Mouse (Mus musculus) intestine, postnatal 0 days (tissue): Measurements from ENCODE around the gene Cdkl2. TPM values are rescaled to one million over a fixed set of nuclear protein-coding genes. Genes with fewer than 3 reads are reported as not detected.

ENCODE experiments used
- ATAC-seq: fragments of 200-750 bp; cut with Nextera tagmentation; 2 replicates; pipeline ENCODE4 v1.8.0; 2017; ENCODE audit warnings: mild to moderate bottlenecking, moderate TSS enrichment, moderate library complexity
- H3K27ac ChIP-seq: fragments of 300-500 bp; sonication (generic); 2 replicates; pipeline ENCODE4 v1.5.1; 2014; ENCODE audit warnings: mild to moderate bottlenecking, low read depth, low read length, moderate library complexity
- H3K27me3 ChIP-seq: fragments of 300-500 bp; sonication (generic); replicated peaks from 2 replicates; pipeline ENCODE4 v1.6.1; 2014; ENCODE audit warnings: low read length, mixed read lengths; ENCODE audit not compliant: control insufficient read depth, insufficient read depth
- H3K36me3 ChIP-seq: fragments of 300-500 bp; sonication (generic); 2 replicates; pipeline ENCODE4 v1.6.1; 2014; ENCODE audit warnings: mild to moderate bottlenecking, moderate library complexity; ENCODE audit not compliant: control insufficient read depth, insufficient read depth
- H3K4me1 ChIP-seq: fragments of 300-500 bp; sonication (generic); replicated peaks from 2 replicates; pipeline ENCODE4 v1.6.1; 2014; ENCODE audit warnings: antibody characterized with exemption, low read length, mixed read lengths; ENCODE audit not compliant: control insufficient read depth, insufficient read depth
- H3K4me2 ChIP-seq: fragments of 300-500 bp; sonication (generic); replicated peaks from 2 replicates; pipeline ENCODE4 v1.6.1; 2014; ENCODE audit warnings: low read depth, mild to moderate bottlenecking, moderate library complexity
- H3K4me3 ChIP-seq: fragments of 300-500 bp; sonication (generic); 2 replicates; pipeline ENCODE4 v1.5.1; 2014; ENCODE audit warnings: low read depth, low read length
- H3K9ac ChIP-seq: fragments of 300-500 bp; sonication (generic); 2 replicates; pipeline ENCODE4 v1.6.1; 2014; ENCODE audit warnings: mild to moderate bottlenecking, low read depth, low read length
- H3K9me3 ChIP-seq: fragments of 300-500 bp; sonication (generic); 2 replicates; pipeline ENCODE4 v1.6.1; 2016; ENCODE audit warnings: mixed run types; ENCODE audit not compliant: control insufficient read depth
- CTCF ChIP-seq: sonication (generic); IDR thresholded peaks from 2 replicates; pipeline ENCODE4 v1.5.1; 2016; ENCODE audit warnings: low read depth, mild to moderate bottlenecking, control low read depth, antibody characterized with exemption, moderate library complexity
- WGBS: fragments of 180-500 bp; shearing (Covaris S2); extraction: QIAGEN DNeasy Blood & Tissue Kit; methylation state at CpG from one replicate; pipeline ENCODE4 v1.1.7; 2014; 5-methylcytosine and 5-hydroxymethylcytosine counted together
- polyA plus RNA-seq: library from polyadenylated mRNA; unstranded; fragments of >200 nt; fragmentation: Nextera tagmentation; extraction: Ambion mirVana; gene quantifications from 2 replicates; pipeline ENCODE4 v1.2.1, GENCODE M21; 2015

Gene Cdkl2
- polyA plus RNA-seq, 1 experiment from 2014 or later: 3.2 TPM

GRCm38 (mm10) chr5:91987799-91988198, 55.9 kb downstream of the Cdkl2 start:
- ATAC-seq: no peak
- 76% methylated on average over 2 of the region's 2 CpGs for WGBS
- H3K4me2 ChIP-seq: no peak overlapping the region

DNA sequence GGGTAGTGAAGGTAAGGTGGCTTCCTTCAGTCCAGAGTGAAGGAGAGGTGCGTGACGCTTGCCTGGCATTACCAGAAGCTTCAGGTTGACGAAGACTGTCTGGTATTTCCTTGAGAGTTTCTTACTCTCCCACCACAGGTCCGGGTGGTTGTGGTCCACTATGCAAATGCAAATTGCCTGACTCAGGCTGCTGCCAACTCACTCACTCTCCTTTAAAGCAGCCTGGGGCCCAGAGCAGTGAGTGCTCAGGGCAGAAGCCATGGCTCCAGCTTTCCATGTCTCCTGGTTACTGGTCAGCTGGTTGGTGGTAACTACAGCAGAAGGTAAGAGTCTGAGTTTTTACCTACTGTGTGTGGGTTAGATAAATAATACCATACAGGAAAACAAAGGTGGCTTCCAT, 56.4 kb downstream of the Cdkl2 start, which contains the start of gene Odaph:
Gene Odaph, plus strand, starts transcription at position 240 of the 400 bp plus-strand sequence.
- TF ChIP-seq CTCF: no peak
- Histone ChIP-seq H3K27me3 (no peaks in the 10 kb centered on the region), H3K4me2 (no peak within 1 kb of the TSS), H3K4me1 (no peaks in the 10 kb centered on the region), H3K9me3 (no peaks in the 10 kb centered on the region), H3K9ac (no peak within 1 kb of the TSS), H3K27ac (no peak within 1 kb of the TSS), H3K4me3 (no peak within 1 kb of the TSS), H3K36me3 (no peaks in the 10 kb centered on the region)
- no peak for ATAC-seq
- 78% methylated on average over 4 of the region's 4 CpGs for WGBS

More at GRCm38 (mm10) chr5:91987799-91988198, 55.9 kb downstream of the Cdkl2 start:
- H3K4me3 ChIP-seq: no peak overlapping the region
- no peaks in the 10 kb centered on the region for H3K36me3 ChIP-seq
- H3K4me1 ChIP-seq: no peaks in the 10 kb centered on the region
- H3K27me3 ChIP-seq: no peaks in the 10 kb centered on the region
- H3K9ac ChIP-seq: no peak overlapping the region
- H3K27ac ChIP-seq: no peak overlapping the region
- no peak for TF ChIP-seq CTCF
- H3K9me3 ChIP-seq: no peaks in the 10 kb centered on the region

- TF ChIP-seq CTCF: no peak
Observed at GRCm38 (mm10) chr5:91985721-91986120, 58.0 kb downstream of the Cdkl2 start.

GRCm38 (mm10) chr5:91983490-91983889, 60.2 kb downstream of the Cdkl2 start:
- Histone ChIP-seq H3K9ac (no peak overlapping the region), H3K9me3 (no peaks in the 10 kb centered on the region), H3K36me3 (no peaks in the 10 kb centered on the region), H3K4me1 (no peaks in the 10 kb centered on the region), H3K27me3 (no peaks in the 10 kb centered on the region), H3K4me2 (no peak overlapping the region), H3K27ac (no peak overlapping the region), H3K4me3 (no peak overlapping the region)
- no peak for ATAC-seq
- no peak for TF ChIP-seq CTCF
- 72% methylated on average over 2 of the region's 2 CpGs for WGBS

More at GRCm38 (mm10) chr5:91985721-91986120, 58.0 kb downstream of the Cdkl2 start:
- Histone ChIP-seq H3K27me3 (no peaks in the 10 kb centered on the region), H3K36me3 (no peaks in the 10 kb centered on the region), H3K4me1 (no peaks in the 10 kb centered on the region), H3K9ac (no peak overlapping the region), H3K4me3 (no peak overlapping the region), H3K9me3 (no peaks in the 10 kb centered on the region), H3K27ac (no peak overlapping the region), H3K4me2 (no peak overlapping the region)
- no peak for ATAC-seq
- 63% methylated on average over 2 of the region's 2 CpGs for WGBS

DNA sequence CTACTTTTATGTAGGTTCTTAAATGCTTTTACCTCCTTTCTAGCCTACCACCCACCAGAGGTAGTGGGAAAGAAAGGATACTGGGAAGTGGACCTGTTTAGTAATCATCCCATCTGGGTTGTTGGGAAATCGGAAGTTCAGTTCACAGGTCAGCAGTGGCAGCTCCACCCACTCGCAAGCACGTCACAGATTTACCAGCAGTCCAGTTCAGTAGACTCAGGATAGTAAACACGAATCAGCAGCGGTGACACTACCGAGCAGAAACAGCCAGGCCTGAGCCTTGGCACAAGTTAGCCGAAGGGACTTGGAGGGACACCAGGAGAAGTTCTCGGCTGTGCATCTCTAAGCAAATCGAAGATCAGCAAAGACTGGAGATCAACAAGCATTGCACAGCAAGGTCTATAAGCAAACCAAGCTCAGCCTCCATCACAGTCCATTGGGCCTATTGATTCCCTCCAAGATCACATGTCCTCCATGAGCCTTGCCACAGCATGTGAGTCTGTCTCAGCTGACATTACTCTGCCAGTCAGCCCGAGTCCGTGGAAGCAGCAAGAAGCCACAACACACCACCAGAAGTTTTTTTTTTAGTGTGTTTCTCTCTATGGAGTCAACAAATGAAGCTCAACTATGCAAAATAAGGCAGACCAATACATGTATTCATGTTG, 62.4 kb downstream of the Cdkl2 start:
- WGBS: 82% methylated on average over 11 of the region's 11 CpGs
- no peak for TF ChIP-seq CTCF
- Histone ChIP-seq H3K4me1 (no peaks in the 10 kb centered on the region), H3K27ac (no peak overlapping the region), H3K27me3 (no peaks in the 10 kb centered on the region), H3K36me3 (no peaks in the 10 kb centered on the region), H3K4me2 (no peak overlapping the region), H3K4me3 (no peak overlapping the region), H3K9ac (no peak overlapping the region), H3K9me3 (no peaks in the 10 kb centered on the region)
- no peak for ATAC-seq

DNA sequence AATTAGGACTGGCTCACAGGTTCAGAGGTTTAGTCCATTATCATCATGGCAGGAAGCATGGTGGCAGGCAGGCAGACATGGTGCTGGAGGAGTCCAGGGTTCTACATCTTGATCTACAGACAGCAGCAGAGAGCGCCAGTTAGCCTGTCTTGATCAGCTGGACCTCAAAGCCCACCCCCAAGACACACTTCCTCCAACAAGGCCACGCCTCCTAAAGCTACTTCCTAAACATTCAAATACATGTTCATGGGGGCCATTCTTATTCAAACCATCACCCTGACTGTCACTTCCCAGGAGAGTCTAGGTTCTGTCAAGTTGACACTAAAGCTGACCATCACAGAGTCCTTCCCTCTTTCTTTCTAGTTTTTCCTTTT, 66.3 kb downstream of the Cdkl2 start:
- TF ChIP-seq CTCF: no peak
- WGBS: 74% methylated on average over 2 of the region's 2 CpGs
- no peaks in the 10 kb centered on the region for H3K27me3 ChIP-seq
- H3K9ac ChIP-seq: no peak overlapping the region
- no peak for ATAC-seq
- H3K36me3 ChIP-seq: no peaks in the 10 kb centered on the region
- H3K4me2 ChIP-seq: no peak overlapping the region
- no peak overlapping the region for H3K4me3 ChIP-seq
- H3K27ac ChIP-seq: no peak overlapping the region
- no peaks in the 10 kb centered on the region for H3K4me1 ChIP-seq
- no peaks in the 10 kb centered on the region for H3K9me3 ChIP-seq
